Mouse (Mus musculus): ENCODE data around the gene Gm43552.
A peak's percentile ranks its signal among the peaks of the same experiment; 100 is the strongest.
"Not testable (repeated sequence)": the region's sequence is repeated elsewhere in the genome, so short reads cannot be mapped to it uniquely, and the experiment has no call there.

Gene Gm43552

GRCm38 (mm10) chr5:65492716-65493531 lies at the start of gene Gm43552:
Gene Gm43552 (minus strand): TSS chr5:65492833.
- DNase-seq (ENCODE audit: extremely low read depth, low read depth, low spot score) = no peak

- DNase-seq (ENCODE audit: extremely low read depth, low read depth, low spot score) = no peak
These were observed 49.3 kb upstream of the Gm43552 start for GRCm38 (mm10) chr5:65541889-65542288.

GRCm38 (mm10) chr5:65539786-65540185 lies 47.2 kb upstream of the Gm43552 start:
- DNase-seq (ENCODE audit: extremely low read depth, low read depth, low spot score) = no peak

GRCm38 (mm10) chr5:65538829-65539228 lies 46.2 kb upstream of the Gm43552 start:
- DNase-seq (ENCODE audit: extremely low read depth, low read depth, low spot score) = no peak

- no peak for DNase-seq (ENCODE audit: extremely low read depth, low read depth, low spot score)
These were observed 45.5 kb upstream of the Gm43552 start for GRCm38 (mm10) chr5:65538121-65538520.

- no peak for DNase-seq (ENCODE audit: extremely low read depth, low read depth, low spot score)
These were observed 44.9 kb upstream of the Gm43552 start for GRCm38 (mm10) chr5:65537420-65538071.

- DNase-seq (ENCODE audit: extremely low read depth, low read depth, low spot score) = no peak
These were observed 44.3 kb upstream of the Gm43552 start, which contains the start of the genes Smim14 and Ube2k for GRCm38 (mm10) chr5:65536751-65537419. Gene Smim14 (minus strand): TSS chr5:65537184. Gene Ube2k (plus strand): TSS chr5:65537233.

- DNase-seq (ENCODE audit: extremely low read depth, low read depth, low spot score) = not testable (repeated sequence)
These were observed 43.4 kb upstream of the Gm43552 start for GRCm38 (mm10) chr5:65536068-65536465.

GRCm38 (mm10) chr5:65535457-65536067 lies 42.9 kb upstream of the Gm43552 start:
- no peak for DNase-seq (ENCODE audit: extremely low read depth, low read depth, low spot score)

- DNase-seq (ENCODE audit: extremely low read depth, low read depth, low spot score) = no peak
These were observed 41.9 kb upstream of the Gm43552 start for GRCm38 (mm10) chr5:65534496-65534895.

GRCm38 (mm10) chr5:65531283-65531682 lies 38.6 kb upstream of the Gm43552 start:
- no peak for DNase-seq (ENCODE audit: extremely low read depth, low read depth, low spot score)

GRCm38 (mm10) chr5:65525674-65526443 lies 33.2 kb upstream of the Gm43552 start:
- no peak for DNase-seq (ENCODE audit: extremely low read depth, low read depth, low spot score)

- DNase-seq (ENCODE audit: extremely low read depth, low read depth, low spot score) = peak; percentile 56
These were observed 32.2 kb upstream of the Gm43552 start for GRCm38 (mm10) chr5:65524831-65525230.

- no peak for DNase-seq (ENCODE audit: extremely low read depth, low read depth, low spot score)
These were observed 29.2 kb upstream of the Gm43552 start for GRCm38 (mm10) chr5:65521803-65522202.

GRCm38 (mm10) chr5:65514635-65515278 lies 22.1 kb upstream of the Gm43552 start:
- DNase-seq (ENCODE audit: extremely low read depth, low read depth, low spot score) = no peak

GRCm38 (mm10) chr5:65513506-65513905 lies 20.9 kb upstream of the Gm43552 start:
- no peak for DNase-seq (ENCODE audit: extremely low read depth, low read depth, low spot score)

GRCm38 (mm10) chr5:65508395-65508794 lies 15.8 kb upstream of the Gm43552 start:
- no peak for DNase-seq (ENCODE audit: extremely low read depth, low read depth, low spot score)

GRCm38 (mm10) chr5:65505786-65506185 lies 13.2 kb upstream of the Gm43552 start:
- DNase-seq (ENCODE audit: extremely low read depth, low read depth, low spot score) = no peak

- DNase-seq (ENCODE audit: extremely low read depth, low read depth, low spot score) = no peak
These were observed 8.8 kb upstream of the Gm43552 start for GRCm38 (mm10) chr5:65501407-65501806.

- DNase-seq (ENCODE audit: extremely low read depth, low read depth, low spot score) = no peak
These were observed 7.6 kb upstream of the Gm43552 start for GRCm38 (mm10) chr5:65500231-65500630.
